Mouse (Mus musculus): Measurements from ENCODE around the gene Nkx6-2.
A peak's percentile ranks its signal among the peaks of the same experiment; 100 is the strongest.

The Nkx6-2 gene

DNA sequence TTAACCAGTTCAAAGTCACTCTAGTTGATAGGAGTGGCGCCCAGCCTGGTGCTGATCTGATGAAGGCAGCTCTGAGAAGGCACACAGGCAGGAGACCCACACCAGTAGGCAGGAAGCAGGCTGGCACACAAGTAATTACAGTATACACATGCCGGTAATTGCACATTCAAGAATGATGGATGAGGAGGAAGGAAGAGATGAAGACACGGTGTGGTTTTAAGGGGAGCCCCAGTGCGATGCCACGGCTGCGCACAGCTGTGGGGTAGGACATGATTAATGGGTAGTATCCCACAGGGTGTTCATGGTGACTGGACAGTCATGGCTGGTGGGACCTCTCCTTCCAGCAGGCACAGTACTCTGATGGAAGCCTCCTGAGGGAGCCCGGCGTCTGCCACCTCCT lies 16.1 kb downstream of the Nkx6-2 start:
- no peak for DNase-seq (ENCODE audit: low read depth)

DNA sequence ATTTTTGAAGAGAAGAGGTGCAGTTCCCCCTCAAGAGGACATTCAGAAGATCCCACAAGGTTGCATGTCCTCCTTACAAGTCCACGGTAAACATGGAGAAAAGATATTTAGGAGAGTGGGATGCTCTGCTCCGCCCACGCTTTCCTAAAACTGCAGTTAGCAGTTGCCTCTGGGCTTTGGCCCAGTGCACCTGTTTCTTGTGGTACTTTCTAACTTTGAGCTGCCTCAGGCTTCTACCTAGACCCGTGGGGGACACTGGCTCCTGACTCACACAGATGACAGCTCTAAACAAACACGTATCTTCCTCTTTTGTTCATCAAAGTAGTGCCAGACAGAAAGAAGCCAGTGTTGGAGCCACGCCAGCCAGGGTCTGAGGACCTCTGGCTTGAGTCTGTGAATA lies 16.6 kb downstream of the Nkx6-2 start:
- no peak for DNase-seq (ENCODE audit: low read depth)

DNA sequence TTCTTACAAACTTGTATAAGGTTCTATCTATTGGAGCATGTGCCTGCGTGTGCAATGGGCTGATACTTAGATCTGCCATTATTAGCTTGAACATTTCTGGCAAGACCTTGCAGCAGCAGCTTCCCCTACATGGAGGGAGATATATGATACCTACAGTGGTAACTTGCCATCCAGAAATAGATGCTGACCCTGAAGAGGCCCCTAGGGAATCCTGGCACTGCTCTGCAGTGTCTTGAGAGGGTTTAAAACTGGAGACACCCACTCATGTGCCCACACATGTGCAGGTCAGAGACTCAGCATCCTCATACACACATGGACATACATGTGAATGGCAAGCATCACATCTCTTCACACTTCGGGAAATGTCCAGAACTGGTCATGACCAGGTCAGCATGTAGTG lies 18.4 kb downstream of the Nkx6-2 start:
- DNase-seq (ENCODE audit: low read depth): no peak

DNA sequence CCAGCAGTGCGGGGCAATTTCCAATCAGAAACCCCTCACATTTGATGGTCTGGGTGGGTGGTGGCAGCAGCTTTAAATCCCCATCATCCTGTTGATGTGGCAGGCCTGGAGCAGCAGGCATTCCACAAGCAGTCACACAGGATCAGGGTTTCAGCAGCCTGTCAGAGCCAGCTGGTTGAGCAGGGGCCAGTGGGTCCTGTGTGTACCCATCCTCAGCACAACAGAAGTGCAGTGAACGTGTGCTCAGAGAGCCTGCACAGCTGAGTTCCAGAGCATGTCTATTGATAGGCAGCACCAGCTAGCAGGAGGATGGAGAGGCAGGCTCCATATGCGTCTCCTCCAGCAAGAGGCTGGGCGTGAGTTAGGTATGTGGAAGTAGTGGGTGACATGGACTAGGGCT lies 19.2 kb downstream of the Nkx6-2 start:
- DNase-seq (ENCODE audit: low read depth): no peak

DNA sequence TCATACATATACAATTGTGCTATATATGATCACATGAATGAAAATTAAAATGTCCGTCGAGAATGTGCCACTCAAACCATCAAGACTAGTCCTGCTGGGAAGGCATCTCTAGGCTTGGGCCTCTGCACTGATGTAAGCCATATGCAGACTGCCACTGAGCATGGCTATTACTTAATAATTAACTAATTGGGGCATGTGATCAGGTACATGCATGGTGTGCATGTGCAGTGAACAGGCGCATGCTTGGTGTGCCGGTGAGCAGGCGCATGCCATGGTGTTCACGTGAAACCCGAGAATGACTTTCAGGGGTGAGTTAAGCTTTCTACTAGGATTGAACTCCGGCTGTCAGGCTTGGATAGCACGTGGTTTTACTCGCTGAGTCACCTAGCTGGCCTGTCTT lies 22.9 kb downstream of the Nkx6-2 start:
- peak; percentile 14 for DNase-seq (ENCODE audit: low read depth)

DNA sequence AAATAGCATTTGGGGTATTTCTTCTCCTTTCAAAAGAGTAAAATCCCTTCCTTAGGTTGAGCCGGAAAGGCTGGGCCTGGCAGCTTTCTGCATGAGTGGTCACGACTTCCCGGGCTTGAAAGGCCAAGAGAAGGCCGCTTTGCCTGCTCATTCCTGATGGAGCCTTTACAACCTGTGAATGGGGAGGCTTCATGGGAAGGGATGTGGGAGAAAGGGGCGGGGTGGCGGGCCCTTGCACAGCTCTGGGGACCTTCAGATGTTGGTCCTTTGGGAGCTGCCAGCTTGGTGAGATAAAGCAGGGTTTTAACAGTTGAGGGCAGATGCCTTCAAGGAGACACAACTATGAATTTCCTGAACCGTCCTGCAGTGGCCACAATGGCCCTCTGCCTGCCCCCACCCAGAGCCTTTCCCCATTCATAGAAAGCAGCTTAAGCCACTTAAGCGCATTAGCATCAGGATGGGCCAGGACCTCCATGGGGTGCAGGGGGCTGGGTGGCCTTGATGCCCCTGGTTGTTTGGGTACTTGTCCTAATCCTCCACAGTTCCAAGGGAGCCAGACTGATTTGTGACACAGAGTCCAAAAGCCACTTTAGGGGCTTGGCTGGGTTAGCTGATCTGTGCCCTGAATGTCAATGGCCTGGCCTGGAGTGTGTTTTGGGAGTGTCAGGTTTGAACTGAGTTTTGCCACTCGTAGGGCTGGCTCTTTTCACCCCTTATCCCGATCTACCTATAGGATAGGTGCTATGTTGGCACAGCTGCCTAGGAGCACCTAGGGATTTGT lies 25.7 kb downstream of the Nkx6-2 start:
- no peak for DNase-seq (ENCODE audit: low read depth)

DNA sequence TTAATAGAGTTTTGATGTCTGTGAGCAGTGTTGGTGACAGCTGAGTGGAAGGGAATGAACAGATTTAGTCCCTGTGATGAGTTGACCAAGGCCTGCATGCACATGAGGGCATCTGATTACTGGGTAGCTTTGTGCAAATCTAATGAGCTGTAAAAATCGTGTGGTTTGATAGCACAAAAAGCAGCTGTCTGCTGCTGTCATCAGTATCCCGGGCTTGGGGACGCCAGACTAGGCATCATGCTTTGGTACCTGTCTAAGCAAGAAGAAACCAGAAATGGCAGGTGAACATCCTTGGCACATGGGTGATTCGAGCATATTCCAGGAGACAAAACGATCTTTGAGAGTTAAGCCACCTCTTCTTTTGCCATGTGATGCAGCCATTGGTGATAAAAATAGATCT lies 26.3 kb downstream of the Nkx6-2 start:
- DNase-seq (ENCODE audit: low read depth): no peak

DNA sequence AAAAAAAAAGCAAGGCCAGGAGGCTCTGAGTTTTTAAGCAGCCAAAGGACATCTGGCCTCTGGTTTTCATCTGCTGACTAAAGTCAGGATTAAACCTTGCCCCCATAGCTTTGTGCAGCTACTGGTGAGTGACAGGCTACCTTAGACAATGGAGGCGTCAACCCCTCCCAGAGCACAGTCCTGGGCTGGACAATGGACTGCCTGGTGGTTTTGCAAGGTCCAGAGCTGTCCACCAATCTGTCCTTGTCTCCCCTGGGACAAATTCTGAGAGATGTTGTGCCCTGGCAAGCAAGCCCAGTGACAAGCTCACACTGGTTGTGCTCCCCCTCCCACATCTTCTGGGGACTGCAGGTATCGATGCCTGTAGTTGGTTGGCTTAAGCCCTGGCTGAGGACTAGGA lies 31.1 kb downstream of the Nkx6-2 start:
- DNase-seq (ENCODE audit: low read depth): no peak

DNA sequence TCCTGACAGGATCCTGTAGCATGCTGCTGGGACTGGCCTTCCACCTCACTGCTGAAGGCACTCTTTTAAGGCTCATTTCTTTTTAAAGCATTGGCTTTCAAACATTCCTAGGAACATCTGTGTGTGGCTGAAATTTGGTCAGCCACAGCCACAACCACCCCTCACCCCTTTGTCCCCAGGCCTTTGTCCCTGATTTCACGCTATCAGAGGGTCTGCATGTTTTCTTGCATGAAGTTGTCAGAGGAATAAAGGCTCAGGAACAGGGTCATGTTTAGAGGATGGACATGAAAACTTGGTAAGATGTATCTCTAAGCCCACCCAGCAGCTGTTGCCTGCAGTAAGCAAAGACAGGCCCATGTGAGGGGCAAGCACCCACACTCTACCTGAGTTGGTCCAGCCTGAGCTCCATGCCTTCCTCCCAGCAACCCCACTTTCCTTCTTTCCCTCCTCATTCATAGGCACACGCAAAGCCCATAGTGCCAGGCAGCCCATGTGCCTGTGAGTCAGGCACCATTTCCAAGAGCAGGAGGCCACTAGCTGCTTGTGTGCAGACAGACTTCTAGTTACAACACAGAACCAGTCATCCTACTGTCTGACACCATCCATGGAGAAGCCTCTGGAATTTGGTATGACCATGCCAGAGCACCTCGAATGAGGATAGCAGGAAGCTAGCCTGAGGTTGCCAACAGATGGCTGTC lies 32.4 kb downstream of the Nkx6-2 start:
- DNase-seq (ENCODE audit: low read depth): peak; percentile 31

DNA sequence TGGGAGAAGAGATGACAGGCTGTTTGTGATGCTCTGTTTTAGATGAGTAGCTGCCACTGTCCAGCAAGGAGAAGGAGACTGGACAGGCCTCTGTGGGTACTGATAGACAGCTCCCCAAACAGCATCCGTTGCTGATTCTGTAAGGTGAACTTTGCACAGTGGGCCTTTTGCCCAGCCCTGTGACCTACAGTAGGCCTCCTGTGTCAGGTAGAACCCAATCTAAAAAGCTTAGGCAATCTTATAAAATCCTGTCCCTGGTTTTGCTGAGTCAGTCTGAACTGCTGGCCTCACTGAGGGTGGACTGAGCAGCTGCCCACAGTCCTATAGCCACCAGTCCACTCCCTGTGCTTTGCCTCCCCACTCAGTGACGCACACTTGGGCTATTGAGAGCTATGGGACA lies 35.3 kb downstream of the Nkx6-2 start:
- DNase-seq (ENCODE audit: low read depth): no peak

DNA sequence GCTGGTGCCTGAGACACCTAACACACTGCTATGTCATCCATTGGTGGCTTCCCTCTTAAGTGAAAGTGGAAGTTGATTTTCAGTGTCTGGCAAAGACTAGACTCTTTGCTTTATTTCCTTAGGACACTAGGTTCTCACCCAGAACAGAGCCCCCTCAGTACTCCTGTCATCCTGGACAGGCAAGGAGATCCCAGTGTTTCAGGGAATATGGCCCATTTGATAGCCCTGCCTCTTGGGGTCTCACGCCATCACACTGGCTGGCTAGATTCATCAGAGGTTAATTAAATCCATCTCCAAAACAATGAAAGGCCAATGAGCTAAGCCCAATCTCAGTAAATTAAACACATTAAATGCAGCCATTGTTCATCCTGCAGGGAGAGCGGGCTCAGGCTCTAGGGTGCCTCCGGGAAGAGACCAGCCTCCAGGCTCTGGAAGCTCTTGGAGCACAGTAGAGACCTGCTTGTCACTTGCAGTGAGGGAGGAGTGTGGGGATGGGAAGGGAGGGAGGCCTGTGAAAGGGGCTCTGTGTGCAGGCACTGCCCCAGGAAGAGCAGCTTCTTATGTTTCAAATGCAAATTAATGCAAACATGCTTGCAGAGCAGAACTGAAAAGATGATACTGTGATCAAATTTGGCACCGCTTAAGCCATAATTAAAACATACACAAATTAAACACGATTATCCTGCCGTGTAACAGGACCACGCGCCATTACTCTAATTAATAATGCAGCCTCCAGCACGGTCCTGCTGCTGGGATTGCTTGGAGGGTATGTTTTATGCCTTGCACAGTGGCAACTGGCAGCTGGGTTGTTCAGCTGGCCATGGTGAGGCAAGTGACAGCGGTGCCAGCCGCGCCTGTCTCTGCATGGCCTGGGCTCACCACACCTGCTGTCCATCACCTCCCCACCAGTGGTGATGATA lies 37.6 kb downstream of the Nkx6-2 start:
- DNase-seq (ENCODE audit: low read depth): no peak

DNA sequence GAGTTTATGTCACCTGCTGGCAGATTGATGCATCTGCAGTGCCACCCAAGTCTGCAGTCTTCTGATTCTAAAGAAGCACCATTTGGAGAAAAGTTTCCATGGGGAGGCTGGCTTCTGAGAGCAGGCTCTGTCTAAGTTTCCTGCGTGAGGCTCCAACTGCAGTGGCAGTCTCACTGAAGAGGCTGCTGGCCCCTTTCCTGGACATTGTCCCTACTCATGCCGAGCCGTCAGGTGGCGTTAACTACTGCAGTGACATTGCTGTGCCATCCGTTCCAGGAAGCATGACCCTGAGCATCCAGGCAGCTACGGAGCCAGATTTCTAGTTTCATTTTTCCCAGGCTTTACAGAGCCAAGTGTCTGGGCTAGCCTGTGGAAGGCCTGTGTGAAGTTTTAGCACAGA lies 41.2 kb downstream of the Nkx6-2 start:
- no peak for DNase-seq (ENCODE audit: low read depth)

DNA sequence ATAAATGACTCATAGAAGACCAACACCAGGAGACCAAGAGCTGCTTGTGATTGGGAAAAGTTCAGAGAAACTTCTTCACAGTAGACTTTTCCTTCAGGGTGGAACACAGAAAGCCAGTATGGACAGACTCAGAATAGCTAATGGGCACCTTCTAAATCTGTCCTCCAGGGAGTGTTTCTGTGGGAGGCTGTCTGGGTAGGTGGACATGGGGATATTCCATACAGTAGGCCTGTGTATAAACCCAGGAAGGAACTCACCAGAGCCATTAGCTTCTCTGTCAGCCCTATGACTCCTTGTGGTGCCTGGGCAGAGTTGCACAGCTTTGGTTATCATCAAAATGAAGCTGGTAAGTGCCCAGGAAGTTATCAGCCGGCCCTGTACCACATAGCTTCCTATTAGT lies 42.0 kb downstream of the Nkx6-2 start:
- no peak for DNase-seq (ENCODE audit: low read depth)

DNA sequence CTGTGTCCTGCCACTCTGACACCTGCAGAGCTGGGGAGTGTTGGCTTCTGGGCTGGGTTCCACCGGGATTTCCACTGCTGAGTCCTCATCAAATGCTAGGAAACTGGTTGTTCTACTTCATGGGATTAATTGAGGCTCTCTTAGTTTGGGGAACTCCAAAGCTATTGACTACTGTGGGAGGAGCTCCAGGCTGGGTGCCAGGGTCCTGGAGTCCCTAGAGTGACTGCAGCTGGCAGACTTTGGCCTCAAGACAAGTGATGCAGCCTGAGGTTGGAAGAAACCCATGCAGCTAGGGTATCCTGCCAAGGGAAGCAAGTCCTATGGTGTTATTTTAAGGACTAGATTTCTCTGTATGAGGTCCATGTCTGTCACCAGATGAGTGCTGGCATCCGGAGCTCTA lies 44.1 kb downstream of the Nkx6-2 start:
- no peak for DNase-seq (ENCODE audit: low read depth)

DNA sequence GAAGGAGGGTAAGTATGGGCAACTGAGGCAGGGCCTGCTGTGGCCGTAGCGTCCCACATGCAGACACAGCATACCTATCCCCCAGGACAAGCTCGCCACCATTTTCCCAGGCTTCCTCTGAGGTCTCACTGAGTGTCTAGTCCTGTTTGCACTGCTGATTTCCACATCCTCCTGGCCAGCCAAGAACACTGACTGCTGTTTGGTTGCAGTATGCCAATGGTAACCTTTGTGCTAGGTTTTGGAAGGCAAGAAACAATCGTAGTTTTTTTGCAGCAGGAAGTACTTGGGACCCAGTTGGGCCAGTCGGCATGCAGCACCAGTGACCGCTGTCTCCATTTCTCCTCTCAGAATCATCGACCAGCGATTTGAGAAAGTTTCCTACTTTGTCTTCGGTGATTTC lies 44.8 kb downstream of the Nkx6-2 start:
- no peak for DNase-seq (ENCODE audit: low read depth)

DNA sequence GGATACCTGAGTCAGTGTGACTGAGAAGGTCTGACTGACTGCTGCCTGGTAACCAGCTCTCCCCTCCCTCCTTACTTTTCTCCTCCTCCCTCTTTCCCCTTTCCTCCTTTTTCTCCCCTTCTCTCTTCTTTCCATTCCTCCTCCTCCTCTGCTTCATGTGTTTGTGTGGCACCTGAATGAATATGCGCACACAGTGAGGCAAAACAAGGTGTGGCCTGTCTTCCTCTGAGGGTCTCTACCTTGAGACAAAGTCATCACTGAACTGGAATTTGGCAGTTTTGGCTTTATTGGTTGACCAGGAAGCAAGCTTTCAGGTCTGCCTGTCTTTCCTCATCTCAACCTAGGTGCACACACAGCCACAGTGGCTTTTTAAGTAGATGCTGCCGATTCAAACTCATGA lies 45.8 kb downstream of the Nkx6-2 start:
- DNase-seq (ENCODE audit: low read depth): no peak

DNA sequence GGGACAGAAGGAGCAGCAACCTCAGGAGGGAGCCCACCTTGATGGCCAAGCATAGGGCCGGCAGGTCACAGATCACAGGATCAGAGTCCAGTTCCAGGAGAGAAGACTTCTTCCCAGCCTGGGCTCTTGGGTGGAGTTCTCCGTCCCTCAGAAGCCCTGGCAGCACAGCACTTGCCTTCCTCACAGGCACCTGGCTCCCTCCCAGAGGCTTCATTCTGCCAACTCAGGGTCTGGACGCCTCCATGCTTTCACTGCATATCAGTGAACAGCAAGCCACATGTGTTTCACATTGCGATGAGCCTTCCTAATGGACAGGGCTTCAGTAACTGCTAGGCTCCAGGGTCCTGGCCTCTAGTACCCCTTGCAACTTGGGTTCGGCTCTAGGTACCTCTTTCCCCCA lies 46.3 kb downstream of the Nkx6-2 start:
- DNase-seq (ENCODE audit: low read depth): no peak

DNA sequence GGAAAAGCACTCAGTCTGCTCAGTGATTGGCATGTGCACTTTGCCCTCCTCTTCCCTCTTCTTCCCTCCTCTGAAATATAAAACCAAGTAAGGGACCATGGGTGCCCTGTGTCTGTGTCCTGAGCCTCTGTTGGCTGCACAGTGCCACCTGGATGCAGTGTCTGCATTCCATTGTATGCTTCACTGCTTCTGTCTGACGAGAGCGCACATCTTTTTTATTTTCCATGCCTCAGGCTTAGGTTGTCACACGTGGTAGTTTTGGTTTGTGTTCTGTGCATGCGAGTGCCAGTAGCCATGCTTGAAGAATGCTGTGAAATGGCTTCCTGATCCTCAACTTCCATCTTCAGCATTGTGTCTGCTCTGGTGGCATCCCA lies 51.2 kb downstream of the Nkx6-2 start:
- DNase-seq (ENCODE audit: low read depth): no peak

DNA sequence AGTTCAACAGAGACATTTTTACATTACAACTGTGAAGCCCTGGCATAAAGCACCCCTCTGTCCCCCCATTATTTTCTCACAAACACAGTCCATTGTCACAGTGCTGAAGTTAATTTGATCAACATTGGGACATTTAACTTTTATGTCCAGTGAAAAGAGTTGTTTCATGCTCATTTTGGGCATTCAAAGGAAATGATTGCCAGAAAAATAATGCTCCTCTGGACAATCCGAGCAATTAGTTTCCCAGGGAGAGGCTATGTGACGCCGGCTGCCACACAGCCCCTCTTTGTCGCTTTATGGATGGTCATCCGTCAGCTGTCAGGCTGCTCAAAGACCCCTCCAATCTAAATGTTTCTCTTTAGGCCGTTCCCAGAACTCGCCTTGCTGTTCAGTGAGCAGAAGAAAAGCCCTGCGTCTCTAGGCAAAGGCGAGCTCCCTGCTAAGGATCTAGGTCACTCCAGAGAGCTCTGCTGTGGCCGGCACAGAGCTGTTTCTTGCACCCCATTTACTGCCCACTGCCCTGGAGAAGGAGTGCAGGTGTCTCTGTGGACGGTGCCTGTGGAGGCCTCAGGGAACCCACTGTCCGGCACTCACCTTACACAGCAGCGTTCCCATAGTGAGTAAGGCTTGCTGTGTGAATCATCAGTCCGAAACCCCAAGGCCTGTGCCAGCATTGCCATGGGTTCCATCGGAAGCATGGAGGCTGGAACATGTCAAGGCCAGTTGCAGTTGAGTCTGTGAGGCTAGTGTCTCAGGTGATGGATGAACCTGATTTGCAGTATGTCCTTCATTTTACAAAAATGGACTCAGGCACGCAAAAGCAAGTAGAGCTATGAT lies 51.8 kb downstream of the Nkx6-2 start:
- DNase-seq (ENCODE audit: low read depth): no peak

All from NIH3T3 (cell line).